Mouse (Mus musculus) liver, embryonic 12.5 days (tissue): ENCODE measurements around the gene Dcps. TPM values are rescaled to one million over a fixed set of nuclear protein-coding genes. Genes with fewer than 3 reads are reported as not detected.

ENCODE experiments used
- ATAC-seq: fragments of 200-750 bp; cut with Nextera tagmentation; 2 replicates; pipeline ENCODE4 v1.8.0; 2017; ENCODE audit warnings: moderate number of reproducible peaks, mild to moderate bottlenecking, moderate library complexity
- H3K27ac ChIP-seq: fragments of 300-500 bp; sonication (generic); 2 replicates; pipeline ENCODE4 v1.5.1; 2016; ENCODE audit warnings: mild to moderate bottlenecking
- H3K27me3 ChIP-seq: fragments of 300-500 bp; sonication (generic); replicated peaks from 2 replicates; pipeline ENCODE4 v1.6.1; 2016; ENCODE audit warnings: mild to moderate bottlenecking, moderate library complexity
- H3K36me3 ChIP-seq: fragments of 300-500 bp; sonication (generic); 2 replicates; pipeline ENCODE4 v1.6.1; 2016; ENCODE audit warnings: mild to moderate bottlenecking, moderate library complexity
- H3K4me1 ChIP-seq: fragments of 300-500 bp; sonication (generic); 2 replicates; pipeline ENCODE4 v1.6.1; 2016
- H3K4me2 ChIP-seq: fragments of 300-500 bp; sonication (generic); 2 replicates; pipeline ENCODE4 v1.6.1; 2016; ENCODE audit warnings: mild to moderate bottlenecking, moderate library complexity
- H3K4me3 ChIP-seq: fragments of 300-500 bp; sonication (generic); 2 replicates; pipeline ENCODE4 v1.5.1; 2016; ENCODE audit warnings: mild to moderate bottlenecking, moderate library complexity
- H3K9ac ChIP-seq: fragments of 300-500 bp; sonication (generic); 2 replicates; pipeline ENCODE4 v1.6.1; 2016; ENCODE audit warnings: mild to moderate bottlenecking, moderate library complexity
- H3K9me3 ChIP-seq: fragments of 300-500 bp; sonication (generic); replicated peaks from 2 replicates; pipeline ENCODE4 v1.6.1; 2016; ENCODE audit warnings: mild to moderate bottlenecking, moderate library complexity
- WGBS: fragments of 180-500 bp; shearing (Covaris S2); methylation state at CpG from one replicate; pipeline ENCODE4 v1.1.7; 2016; ENCODE audit not compliant: insufficient replicate concordance; 5-methylcytosine and 5-hydroxymethylcytosine counted together
- polyA plus RNA-seq: library from polyadenylated mRNA; unstranded; fragments of >200 nt; fragmentation: Nextera tagmentation; extraction: Ambion mirVana; gene quantifications from 2 replicates; pipeline ENCODE4 v1.2.1, GENCODE M21; 2016

The Dcps gene
- polyA plus RNA-seq, 1 experiment from 2014 or later: 65.9 TPM

GRCm38 (mm10) chr9:35098762-35099161 lies 77.1 kb downstream of the Dcps start:
- Histone ChIP-seq H3K4me2 (peak overlapping the region; percentile 21; the same call in 1 of the 2 replicates), H3K4me3 (no peak overlapping the region), H3K4me1 (peaks cover 67% of the 10 kb centered on the region), H3K27ac (peak overlapping the region; percentile 12), H3K36me3 (peaks cover 46% of the 10 kb centered on the region), H3K9ac (peak overlapping the region; percentile 48; the same call in 1 of the 2 replicates), H3K9me3 (no peaks in the 10 kb centered on the region), H3K27me3 (no peaks in the 10 kb centered on the region)
- 0 out of 2 replicates have a peak, but pooled peaks have one; percentile 15 for ATAC-seq
- WGBS: 69% methylated on average over 4 of the region's 4 CpGs

- Histone ChIP-seq H3K9ac (0 out of 2 replicates have a peak overlapping the region, but pooled peaks have one; percentile 48), H3K4me3 (no peak overlapping the region), H3K4me1 (peaks cover 68% of the 10 kb centered on the region), H3K27ac (peak overlapping the region; percentile 12), H3K36me3 (peaks cover 38% of the 10 kb centered on the region), H3K27me3 (no peaks in the 10 kb centered on the region), H3K4me2 (peak overlapping the region; percentile 1; the same call in 1 of the 2 replicates), H3K9me3 (no peaks in the 10 kb centered on the region)
- ATAC-seq: peak; percentile 63
- 31% methylated on average over 4 of the region's 4 CpGs for WGBS
Measured at GRCm38 (mm10) chr9:35097901-35098300, 78.0 kb downstream of the Dcps start.

GRCm38 (mm10) chr9:35095726-35096125 lies 80.1 kb downstream of the Dcps start:
- no peak overlapping the region for H3K4me3 ChIP-seq
- H3K36me3 ChIP-seq: peaks cover 20% of the 10 kb centered on the region
- no peaks in the 10 kb centered on the region for H3K27me3 ChIP-seq
- no peak overlapping the region for H3K9ac ChIP-seq
- no peak overlapping the region for H3K4me2 ChIP-seq
- ATAC-seq: no peak
- H3K27ac ChIP-seq: no peak overlapping the region
- WGBS: 82% methylated on average over 1 of the region's 1 CpGs
- H3K4me1 ChIP-seq: peaks cover 86% of the 10 kb centered on the region
- H3K9me3 ChIP-seq: no peaks in the 10 kb centered on the region

GRCm38 (mm10) chr9:35093350-35093749 lies 82.5 kb downstream of the Dcps start:
- Histone ChIP-seq H3K27ac (no peak overlapping the region), H3K36me3 (peaks cover 8% of the 10 kb centered on the region; the same call in 1 of the 2 replicates), H3K4me3 (no peak overlapping the region), H3K4me2 (no peak overlapping the region), H3K9ac (no peak overlapping the region), H3K9me3 (no peaks in the 10 kb centered on the region), H3K4me1 (peaks cover 70% of the 10 kb centered on the region), H3K27me3 (no peaks in the 10 kb centered on the region)
- WGBS: 75% methylated on average over 3 of the region's 3 CpGs
- ATAC-seq: no peak

- no peak overlapping the region for H3K4me3 ChIP-seq
- H3K9me3 ChIP-seq: no peaks in the 10 kb centered on the region
- H3K27ac ChIP-seq: no peak overlapping the region
- no peak overlapping the region for H3K9ac ChIP-seq
- H3K4me1 ChIP-seq: peaks cover 65% of the 10 kb centered on the region
- H3K4me2 ChIP-seq: no peak overlapping the region
- peaks cover 4% of the 10 kb centered on the region; the same call in 1 of the 2 replicates for H3K36me3 ChIP-seq
- no peaks in the 10 kb centered on the region for H3K27me3 ChIP-seq
- no peak for ATAC-seq
- 87% methylated on average over 2 of the region's 2 CpGs for WGBS
Measured at GRCm38 (mm10) chr9:35092904-35093303, 83.0 kb downstream of the Dcps start.

Other genes with a start within 250 kb of the Dcps start
- gene St3gal4, start 56.8 kb downstream of the Dcps start, polyA plus RNA-seq: 27.9 and 30.1 TPM in 2 replicates
- 70.8 and 73.3 TPM in 2 replicates for gene Srpr, start 24.1 kb upstream of the Dcps start, polyA plus RNA-seq
- gene Tirap, start 24.2 kb upstream of the Dcps start, polyA plus RNA-seq: 6.6 TPM in 2 replicates
- 38.3 and 39.6 TPM in 2 replicates for gene Foxred1, start 35.0 kb upstream of the Dcps start, polyA plus RNA-seq
- 19.4 and 19.5 TPM in 2 replicates for gene Fam118b, start 91.7 kb upstream of the Dcps start, polyA plus RNA-seq
- gene Rpusd4, start 91.8 kb upstream of the Dcps start, polyA plus RNA-seq: 20.7 and 21.0 TPM in 2 replicates
- gene Cdon, start 245.1 kb upstream of the Dcps start, polyA plus RNA-seq: 0.96 and 1.0 TPM in 2 replicates